ENCODE assay signal across 8 mouse cellular contexts in genomic region chr1:112456047-112456446, GRCm38 (mm10).
A peak's percentile ranks its signal among the peaks of the same experiment; 100 is the strongest.
DNase-seq lines count a peak whose midpoint lies in the region; ATAC-seq and TF ChIP-seq lines count a peak whose summit lies in the region.

No protein-coding gene starts in this region.

- H3K4me1 ChIP-seq in forebrain, embryonic 16.5 days (replicated peaks; ENCODE audit: control insufficient read depth, insufficient read depth, low read length): no peaks in the 10 kb centered on the region
- no peaks in the 10 kb centered on the region for H3K4me1 ChIP-seq in midbrain, embryonic 15.5 days

- peak; percentile 63; the same call in 1 of the 2 replicates for ATAC-seq in forebrain, embryonic 16.5 days
- ATAC-seq in midbrain, embryonic 15.5 days (replicated peaks): peak; percentile 67

- peak; percentile 77 for TF ChIP-seq CTCF in brain, embryonic 14.5 days (IDR thresholded peaks at IDR 0.05; ENCODE audit: borderline replicate concordance, extremely low read depth, insufficient read depth, insufficient read length)

- TF ChIP-seq POLR2A in brain, embryonic 14.5 days (IDR thresholded peaks at IDR 0.05; ENCODE audit: borderline replicate concordance, extremely low read depth, insufficient read depth, insufficient read length, poor library complexity, severe bottlenecking): no peak

- DNase-seq in ovary, postnatal 14 days (ENCODE audit: low spot score): peak; percentile 27
- no peak for DNase-seq in ovary, adult 18-20 months (ENCODE audit: low spot score)
- DNase-seq in brain, embryonic 14.5 days (ENCODE audit: low read depth): peak; percentile 77
- DNase-seq in kidney, postnatal 25 days: peak; percentile 28 to 58
- DNase-seq in testis, postnatal 14 days (ENCODE audit: low spot score): peak; percentile 5
- no peak for DNase-seq in gastrocnemius, postnatal 4 days (ENCODE audit: low spot score in 2 of 2)

- no peak overlapping the region for H3K4me3 ChIP-seq in forebrain, embryonic 16.5 days (replicated peaks; ENCODE audit: low read length)
- no peak overlapping the region for H3K4me3 ChIP-seq in midbrain, embryonic 15.5 days

- H3K9ac ChIP-seq in forebrain, embryonic 16.5 days (replicated peaks; ENCODE audit: low read depth, low read length): no peak overlapping the region
- H3K9ac ChIP-seq in midbrain, embryonic 15.5 days: no peak overlapping the region

- no peaks in the 10 kb centered on the region for H3K36me3 ChIP-seq in forebrain, embryonic 16.5 days (ENCODE audit: control insufficient read depth, insufficient read depth)
- H3K36me3 ChIP-seq in midbrain, embryonic 15.5 days (replicated peaks): no peaks in the 10 kb centered on the region

- 31% methylated on average over 11 of the region's 11 CpGs for WGBS in forebrain, embryonic 16.5 days
- WGBS in midbrain, embryonic 15.5 days: 35% methylated on average over 11 of the region's 11 CpGs

- H3K27me3 ChIP-seq in forebrain, embryonic 16.5 days (replicated peaks; ENCODE audit: control insufficient read depth, insufficient read depth, low read length): no peaks in the 10 kb centered on the region
- H3K27me3 ChIP-seq in midbrain, embryonic 15.5 days (replicated peaks): no peaks in the 10 kb centered on the region

- no peak overlapping the region for H3K27ac ChIP-seq in forebrain, embryonic 16.5 days (ENCODE audit: low read length)
- no peak overlapping the region for H3K27ac ChIP-seq in midbrain, embryonic 15.5 days

- H3K9me3 ChIP-seq in forebrain, embryonic 16.5 days (ENCODE audit: control insufficient read depth, low read length): no peaks in the 10 kb centered on the region
- H3K9me3 ChIP-seq in midbrain, embryonic 15.5 days: no peaks in the 10 kb centered on the region

- H3K4me2 ChIP-seq in forebrain, embryonic 16.5 days (ENCODE audit: low read length): no peak overlapping the region
- no peak overlapping the region for H3K4me2 ChIP-seq in midbrain, embryonic 15.5 days

Comparison
In these comparisons a context has a peak if more than half of its experiments do, and no peak if none do; other contexts are left out.
1. DNase-seq: peak in ovary, postnatal 14 days (single experiment), brain, embryonic 14.5 days (single experiment), kidney, postnatal 25 days (2 of 2) and testis, postnatal 14 days (single experiment); none in ovary, adult 18-20 months (single experiment) and gastrocnemius, postnatal 4 days (0 of 2).